Mouse (Mus musculus): ENCODE results near the gene Eps8l2.

- TF ChIP-seq CTCF (IDR thresholded peaks at IDR 0.05; ENCODE audit: low read depth, low read length) (no peak), POLR2A (IDR thresholded peaks at IDR 0.05; ENCODE audit: insufficient read depth, low read length) (no peak), EP300 (IDR thresholded peaks at IDR 0.05; ENCODE audit: insufficient read depth, low read depth, low read length) (no peak)
Measured at GRCm38 (mm10) chr7:141361510-141361909, 22.8 kb downstream of the Eps8l2 start.
